Mouse (Mus musculus) frontal cortex, postnatal 14 days (tissue): ENCODE measurements around the gene Fkbp10.
A peak's percentile ranks its signal among the peaks of the same experiment; 100 is the strongest.

Experiments
- DNase-seq, 2 experiments: peaks; one replicate each; pipeline ENCODE4 v3.0.0; 2022; ENCODE audit warnings: low spot score in 2 of 2

Gene Fkbp10

DNA sequence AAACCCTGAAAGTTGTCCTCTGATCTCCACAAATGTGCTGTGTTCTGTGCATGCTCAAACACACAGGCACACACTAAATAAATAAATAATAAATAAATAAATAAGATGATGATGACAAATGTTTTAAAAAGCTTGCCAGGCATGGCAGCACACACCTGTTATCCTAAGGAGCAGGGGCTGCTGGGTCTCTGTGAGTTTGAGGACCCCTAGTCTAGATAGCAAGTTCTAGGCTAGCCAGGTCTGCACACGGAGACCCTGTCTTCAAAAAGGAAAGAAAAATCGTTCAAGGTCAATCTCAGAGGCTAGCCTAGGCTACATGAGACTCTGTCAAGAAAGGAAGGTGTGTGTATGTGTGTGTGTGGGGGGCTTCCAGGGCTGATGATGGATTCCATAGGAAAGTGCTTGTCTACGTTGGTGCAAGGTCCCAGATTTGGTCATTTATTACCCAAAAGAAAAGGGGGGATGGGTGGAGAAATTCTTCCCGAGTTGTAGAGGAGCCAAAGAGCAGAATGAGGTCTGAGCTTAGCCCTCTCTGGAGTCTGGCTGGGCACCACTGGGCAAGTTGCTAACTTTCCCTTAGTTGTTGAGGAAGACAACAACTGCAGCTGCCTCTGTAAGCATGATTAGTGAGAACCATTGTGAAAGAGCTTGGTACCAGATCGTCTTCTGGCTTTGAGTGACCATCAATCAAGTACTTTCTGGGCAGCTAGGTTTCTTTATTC lies 21.0 kb upstream of the Fkbp10 start:
- no peak for DNase-seq

DNA sequence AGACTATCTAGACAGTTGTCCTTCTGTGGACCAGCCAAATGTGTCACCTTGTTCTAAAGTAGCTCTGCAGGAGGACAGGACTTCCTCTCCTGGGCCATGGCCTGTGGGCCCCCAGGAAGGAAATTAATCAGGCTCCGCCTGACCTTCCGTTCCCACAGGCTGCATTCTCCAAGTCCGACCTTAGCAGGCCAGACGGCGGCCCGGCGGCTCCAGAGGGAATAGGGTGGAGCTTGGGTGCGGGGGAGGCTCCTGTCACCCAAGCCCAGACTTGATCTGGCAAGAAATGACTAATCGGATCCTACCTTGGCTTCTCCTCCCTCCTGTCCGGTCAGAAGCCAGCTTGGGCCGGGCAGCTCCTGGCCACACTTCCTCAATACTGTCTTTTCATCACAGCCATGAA lies 20.3 kb upstream of the Fkbp10 start:
- no peak for DNase-seq

DNA sequence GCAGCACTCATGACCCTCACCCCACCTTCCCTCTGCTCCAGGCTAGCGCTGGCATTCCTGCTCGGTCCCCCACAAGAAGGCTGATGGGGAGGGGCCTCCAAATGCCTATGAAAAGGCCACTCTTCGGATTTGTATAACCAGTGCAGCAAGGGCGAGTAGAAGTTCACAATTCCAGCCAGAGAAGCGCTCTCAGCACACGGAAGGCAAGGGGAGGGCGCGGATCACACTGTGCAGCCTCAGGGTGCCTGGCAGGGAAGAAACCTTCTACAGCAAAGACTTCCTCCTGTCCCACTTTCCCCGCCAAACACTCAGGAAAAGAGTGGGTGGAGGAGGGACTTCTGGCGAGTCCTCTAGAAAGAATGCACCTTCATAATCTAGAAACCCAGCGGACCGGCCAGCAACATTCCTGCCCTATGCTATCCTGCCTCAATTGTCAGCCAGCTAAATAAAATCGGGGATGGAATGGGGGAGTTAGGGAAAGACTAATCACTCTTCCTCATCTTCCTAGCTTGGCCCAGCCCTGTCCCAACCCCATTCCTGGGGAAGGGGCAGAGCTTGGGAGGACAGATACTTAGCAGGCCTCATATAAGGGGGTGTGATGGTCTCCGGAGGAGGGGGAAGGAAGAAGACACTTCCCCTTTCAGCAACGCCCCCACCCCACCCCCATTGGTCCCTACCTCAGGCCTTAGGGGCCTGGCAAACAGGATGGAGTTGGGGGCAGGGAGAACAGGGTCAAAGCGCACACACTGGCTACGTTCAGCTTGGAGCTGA lies 19.5 kb upstream of the Fkbp10 start:
- DNase-seq: no peak

DNA sequence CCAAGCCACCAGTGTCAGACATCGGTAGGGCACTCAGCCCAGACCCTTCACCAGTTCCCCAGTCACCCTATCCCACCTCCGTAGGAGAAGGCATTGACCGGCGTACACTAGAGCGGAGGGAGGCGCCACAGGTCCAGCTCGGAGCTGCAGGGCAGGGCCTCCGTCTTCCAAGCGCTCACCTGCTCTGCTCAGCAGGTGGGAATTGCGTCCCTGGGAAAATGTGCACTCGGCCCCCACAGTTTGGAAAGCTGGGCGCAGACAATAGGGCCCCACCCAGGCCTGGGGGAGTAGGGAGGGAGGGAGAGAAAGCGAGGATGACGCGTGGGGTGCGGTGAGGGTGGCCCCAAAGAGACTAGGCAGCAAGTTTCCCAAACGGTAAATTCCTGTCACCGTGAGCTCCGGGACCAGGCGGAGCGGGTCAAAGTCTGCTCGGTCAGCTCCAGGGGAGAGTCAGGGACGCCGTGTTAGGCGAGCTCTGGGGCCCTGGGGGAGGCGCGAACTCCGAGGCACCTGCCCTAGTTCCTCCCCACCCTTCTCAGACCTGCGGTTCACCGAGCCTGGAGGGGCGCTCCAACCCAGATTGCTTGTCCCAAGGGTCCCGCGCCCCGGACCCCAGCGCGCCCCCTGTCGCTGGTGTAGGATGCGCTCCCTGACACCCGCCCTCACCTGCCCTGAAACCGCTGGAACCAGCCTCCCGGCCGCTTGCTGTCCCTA lies 18.5 kb upstream of the Fkbp10 start:
- DNase-seq: no peak

DNA sequence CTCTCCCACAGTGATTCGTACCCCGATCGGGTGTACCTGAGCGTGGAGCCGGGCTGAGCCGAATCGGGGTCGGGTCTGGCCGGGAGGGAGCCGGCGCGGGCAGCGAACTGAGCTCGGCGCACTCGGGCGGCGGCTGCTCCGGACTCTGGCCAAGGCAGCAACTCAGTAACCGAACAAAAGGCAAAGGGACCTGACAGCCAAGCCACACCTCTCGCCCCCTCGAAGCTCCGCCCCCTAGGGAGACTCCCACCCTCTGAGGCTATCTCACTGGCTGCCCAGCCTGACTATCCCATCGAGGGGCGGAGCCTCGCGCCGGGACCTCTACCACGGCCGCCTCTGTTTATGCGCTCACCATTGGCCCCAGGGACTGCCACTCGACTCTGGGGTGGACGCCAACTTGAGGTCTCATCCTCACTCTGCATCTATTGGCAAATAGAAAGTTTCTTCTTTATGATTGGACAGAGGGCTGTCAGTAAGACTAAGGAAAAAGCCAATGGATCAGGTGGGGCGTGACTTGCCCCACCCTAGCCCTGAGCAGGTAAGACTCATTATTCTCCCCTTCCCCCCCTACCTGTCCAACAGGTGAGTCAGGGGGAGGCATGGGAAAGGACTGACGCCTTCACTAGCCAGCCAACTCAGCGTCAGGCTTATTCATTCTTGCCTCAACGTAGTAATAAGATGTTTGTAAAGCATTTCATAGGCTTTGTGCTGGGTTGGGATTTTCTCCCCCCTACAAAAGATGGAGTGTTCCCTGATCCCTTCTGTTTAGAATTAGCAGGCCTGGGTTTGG lies 17.7 kb upstream of the Fkbp10 start, which contains the start of gene Jup:
TSS of gene Jup (minus strand) at position 164 of the 790 bp plus-strand sequence.
- DNase-seq: peak; percentile 99 to 100

DNA sequence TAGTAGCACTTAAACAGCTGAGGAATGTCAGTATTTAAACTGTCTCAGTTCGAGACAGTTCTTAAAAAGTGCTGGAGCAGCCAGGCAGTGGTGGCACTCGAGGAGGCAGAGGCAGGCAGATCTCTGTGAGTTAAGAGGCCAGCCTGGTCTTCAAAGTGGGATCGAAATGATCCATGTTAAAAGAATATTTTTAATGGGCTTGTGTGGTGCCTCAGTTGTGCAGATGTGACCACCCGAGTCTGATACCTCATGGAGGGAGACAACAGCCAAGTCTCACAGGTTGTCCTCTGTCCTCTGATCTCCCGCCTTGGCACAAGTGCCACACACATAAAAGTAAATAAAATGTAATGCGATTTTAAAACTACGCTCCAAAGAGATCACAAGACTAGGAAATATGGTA lies 17.0 kb upstream of the Fkbp10 start:
- DNase-seq: no peak

DNA sequence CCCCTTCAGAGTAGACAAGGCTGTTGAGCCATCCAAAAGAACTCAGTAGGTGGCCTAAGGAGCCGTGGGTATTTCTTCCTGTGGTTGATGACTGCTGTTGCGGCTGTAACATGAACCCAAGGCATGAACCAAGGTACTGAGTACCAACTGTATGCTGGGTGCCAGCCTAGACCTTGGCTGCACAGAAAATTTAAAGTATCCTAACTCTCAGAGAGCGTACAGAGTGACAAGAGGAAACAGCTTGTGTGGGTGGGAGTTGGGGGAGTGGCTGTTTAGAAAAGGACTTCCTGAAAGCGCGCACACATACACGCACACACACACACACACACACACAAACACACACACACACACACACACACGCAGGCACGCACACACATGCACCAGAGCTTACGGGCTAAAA lies 16.2 kb upstream of the Fkbp10 start:
- DNase-seq: no peak

DNA sequence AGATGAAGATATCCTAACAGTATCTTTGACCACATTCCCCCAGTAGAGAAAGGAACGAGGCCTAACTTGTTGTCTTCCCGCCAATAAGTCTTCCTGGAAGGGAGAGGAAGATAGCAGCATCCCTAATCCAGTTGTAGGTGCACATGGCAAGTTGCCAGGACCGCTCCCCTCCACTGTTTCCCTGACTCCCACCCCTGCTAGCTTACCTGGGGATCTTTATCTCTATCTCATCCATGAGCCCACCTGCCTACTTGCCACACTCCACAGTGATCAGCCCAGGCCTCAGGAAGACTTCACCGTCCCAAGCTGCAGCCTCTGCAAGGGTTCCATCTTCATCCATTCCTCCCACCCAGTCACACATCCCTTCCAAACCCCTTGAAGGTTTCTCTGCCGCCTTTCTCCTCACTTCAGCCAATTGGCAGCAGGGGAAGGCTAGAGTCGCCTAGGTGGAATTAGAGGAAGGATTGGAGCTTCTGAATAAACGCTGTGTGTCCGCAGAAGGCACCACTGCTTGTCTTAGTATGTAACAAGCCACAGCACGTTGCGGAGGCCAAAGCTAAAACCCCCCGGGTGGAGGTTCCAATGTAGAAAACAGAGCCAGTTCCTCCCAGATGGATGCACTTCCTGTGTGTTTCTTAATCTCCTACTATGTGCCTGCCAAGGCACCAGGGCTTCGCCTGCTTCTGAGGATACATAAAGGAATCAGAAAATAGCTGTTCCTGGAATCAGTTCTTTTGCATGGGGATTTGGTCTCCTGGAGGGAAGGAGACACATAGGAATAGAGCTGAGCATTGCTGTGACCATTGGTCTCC lies 15.6 kb upstream of the Fkbp10 start:
- DNase-seq: no peak

DNA sequence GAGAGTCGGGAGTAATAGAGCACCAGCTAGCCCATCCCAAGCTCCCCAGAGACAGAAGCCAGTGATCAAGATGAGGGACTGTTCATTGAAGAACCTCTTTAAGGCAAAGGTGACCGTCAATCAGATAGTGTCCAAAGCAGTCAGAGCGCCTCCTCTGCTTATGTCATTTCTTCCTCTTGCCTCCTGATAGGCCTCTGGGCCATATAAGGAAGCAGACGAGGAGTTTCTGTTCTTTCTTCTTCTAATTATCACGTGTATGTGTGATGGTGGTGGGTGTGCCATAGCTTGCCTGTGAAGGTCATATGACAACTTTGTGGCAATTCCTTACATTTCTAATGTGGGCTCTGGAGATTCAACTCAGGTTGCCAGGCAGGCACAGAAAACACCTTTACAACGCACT lies 14.7 kb upstream of the Fkbp10 start:
- no peak for DNase-seq

DNA sequence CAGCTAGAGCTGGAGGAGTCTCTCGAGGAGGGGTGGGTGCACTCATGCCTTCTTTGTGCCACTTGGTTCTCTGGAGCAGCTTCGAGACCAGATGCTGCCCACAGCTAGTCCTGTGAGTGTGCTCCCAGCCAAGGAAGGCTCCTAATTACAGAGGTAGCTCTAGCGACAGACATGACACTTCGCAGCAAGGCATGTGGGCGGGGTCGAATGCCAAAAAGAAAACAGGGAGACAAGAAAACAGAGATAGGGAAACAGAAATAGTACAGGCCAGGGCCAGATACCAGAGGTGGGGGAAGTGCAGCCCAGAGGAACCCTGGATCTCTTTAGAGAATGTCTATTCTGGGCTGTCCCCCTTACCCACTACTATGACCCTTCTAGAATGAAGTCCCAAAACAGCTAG lies 13.3 kb upstream of the Fkbp10 start:
- DNase-seq: no peak

DNA sequence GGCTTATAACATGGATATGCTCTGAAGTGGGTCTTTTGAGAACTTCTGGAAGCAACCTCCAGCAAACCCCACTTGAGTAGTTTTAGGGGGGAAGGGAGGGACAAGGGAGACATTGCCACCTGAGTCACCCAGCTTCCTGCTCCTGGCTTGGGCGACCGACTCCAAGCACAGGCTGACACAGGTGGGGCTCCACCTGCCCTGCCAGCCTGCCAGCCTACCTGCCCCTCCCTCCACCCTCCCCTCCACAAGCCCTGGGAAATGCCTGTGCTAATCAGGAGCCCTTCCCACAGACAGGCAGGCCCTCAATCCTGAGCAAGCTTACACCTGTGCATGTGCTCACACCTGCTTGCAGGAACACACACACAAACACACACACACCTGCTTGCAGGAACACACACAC lies 12.8 kb upstream of the Fkbp10 start:
- no peak for DNase-seq

DNA sequence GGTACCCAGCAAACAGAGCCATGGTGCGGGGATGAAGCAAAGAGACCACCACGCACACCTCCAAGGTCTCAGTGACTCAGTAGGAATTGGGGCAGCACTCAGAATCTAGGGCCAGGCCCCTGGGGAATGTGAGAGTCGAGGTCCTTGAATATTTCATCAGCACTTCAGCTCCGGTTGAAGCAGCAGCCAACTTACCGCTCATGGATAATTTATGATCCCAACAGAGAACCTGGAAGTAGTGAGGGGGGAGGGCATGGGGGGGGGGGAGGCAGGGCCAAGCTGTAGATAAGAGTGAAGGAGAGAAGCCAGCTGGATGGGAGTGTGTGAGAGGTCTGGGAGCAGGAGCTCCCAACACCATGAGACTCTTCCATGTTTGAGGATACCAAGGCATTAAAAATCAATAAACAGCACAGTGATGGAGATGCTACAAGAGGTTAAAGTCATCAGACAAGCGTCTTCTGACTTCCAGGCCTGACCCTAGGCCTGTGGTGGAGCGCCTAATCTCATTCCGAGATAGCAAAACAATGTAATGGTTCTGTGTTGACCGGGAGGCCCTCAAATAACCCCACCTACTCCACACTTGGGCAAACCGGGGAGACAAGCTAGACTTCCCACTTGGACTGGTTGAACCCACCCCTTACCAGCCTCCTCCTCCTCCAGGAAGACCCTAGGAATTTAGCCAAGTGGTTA lies 11.9 kb upstream of the Fkbp10 start:
- no peak for DNase-seq

DNA sequence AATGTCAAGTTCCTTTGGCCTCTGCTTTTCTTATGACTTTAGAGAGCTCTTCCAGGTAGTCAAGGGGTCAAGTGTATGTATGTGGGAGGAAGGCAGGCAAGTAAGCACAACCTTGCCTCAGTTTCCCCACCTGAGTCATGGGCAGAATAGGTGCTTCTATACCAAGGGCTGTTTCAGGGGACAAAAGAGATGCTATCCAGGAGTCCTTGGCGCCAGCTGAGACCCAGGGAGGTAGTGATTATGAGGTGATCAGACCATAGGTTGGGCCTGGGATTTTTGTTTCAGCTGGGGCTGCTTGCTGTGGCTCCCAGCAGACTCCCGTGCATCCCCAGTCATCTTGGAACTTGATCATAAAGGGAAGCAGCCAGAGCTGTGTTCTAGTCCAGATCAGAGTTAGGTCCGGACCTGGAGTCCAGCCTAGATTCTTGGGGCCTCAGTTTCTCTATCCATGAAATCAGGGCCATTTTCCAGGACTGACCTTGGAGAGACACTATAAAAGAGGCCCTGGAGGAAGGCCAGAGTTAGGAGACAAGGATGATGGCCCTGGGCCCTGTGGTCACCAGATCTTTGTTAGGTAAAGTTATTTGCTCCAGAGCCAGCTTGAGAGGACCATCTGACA lies 10.9 kb upstream of the Fkbp10 start:
- DNase-seq: no peak

DNA sequence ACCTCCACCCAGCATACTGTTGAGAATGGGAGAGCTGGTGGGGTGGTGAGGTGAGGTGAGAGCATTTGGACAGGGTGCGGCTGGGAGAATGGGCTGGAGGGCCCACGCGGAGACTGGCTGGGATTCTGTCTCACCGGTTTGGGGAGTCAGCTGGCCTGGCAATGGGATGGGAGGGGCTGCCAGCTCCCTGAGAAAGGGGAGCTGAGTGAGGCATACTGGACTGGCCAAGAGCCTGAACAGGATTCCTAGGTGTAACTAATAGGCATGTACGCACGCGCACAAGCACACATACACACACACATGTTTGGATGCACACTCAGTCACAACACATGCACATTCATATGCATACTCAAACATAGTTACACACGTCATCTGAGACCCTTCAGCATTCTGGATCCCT lies 9.2 kb upstream of the Fkbp10 start:
- no peak for DNase-seq

DNA sequence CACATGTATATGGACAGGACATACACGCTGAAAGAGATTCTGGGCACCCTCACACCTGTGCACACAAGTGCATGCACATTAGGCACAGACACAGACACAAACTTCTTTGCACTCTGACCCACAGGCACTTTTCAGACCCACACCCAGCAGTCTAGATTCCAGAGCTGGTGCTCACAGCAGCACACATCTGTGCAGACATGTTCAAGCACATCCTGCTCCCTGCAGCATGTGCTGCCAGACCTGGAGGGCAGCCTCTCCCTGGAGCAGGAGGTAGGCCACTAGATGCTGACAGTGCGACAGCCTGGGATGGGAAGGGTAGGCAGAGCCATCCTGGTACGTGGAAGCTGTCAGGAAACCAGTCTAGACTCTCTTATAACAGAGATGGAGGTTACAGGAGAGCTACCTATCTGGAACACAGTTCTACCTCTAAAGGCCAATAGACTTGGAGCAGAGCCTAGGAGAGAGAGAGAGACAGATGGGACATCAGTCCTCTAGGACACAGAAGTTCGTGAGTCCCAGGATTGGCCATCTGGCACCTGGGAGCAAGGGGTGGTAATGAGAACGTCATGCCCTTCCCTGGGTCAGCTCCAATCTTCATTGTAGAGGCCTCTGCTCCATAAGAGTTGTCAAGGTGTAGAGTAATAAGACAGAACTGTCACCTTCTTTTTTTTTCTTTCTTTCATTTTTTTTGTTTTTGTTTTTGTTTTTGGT lies 8.3 kb upstream of the Fkbp10 start:
- DNase-seq: no peak

DNA sequence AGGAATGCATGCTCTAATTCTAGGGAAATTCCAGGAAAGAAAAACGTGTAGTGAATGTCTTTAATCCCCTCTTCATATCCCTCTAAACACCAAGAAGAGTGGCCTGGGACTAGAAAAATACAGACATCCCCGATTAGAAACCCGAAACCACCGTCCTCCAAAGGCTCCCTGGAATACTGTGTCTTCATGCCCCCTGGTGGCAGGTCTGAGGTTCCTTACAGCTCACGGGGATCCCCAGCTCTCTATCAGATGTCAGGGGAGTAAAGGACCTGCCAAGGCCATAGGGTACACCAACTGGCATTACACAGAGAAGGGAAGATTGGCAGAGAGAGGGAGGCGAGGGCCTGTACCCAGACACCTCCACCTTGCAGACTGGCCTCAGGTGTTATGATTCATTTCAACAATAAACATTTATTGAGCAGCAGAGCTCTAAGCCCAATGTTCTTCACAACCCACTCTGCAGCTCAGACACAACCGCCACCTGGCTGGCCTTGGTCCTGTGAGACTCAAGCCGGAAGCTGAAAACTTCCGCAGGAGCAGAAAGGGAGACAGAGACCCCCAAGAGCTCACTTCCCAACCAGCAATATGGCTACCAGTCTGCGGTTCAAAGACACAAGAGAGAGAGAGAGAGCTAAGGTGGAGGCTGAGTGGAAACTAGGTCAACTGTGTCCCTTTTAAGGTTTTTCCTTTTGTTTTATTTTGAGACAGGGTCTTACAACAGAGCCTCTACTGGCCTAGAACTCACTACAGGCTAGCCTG lies 7.2 kb upstream of the Fkbp10 start:
- DNase-seq: peak in 1 of 2 experiments; percentile 57

DNA sequence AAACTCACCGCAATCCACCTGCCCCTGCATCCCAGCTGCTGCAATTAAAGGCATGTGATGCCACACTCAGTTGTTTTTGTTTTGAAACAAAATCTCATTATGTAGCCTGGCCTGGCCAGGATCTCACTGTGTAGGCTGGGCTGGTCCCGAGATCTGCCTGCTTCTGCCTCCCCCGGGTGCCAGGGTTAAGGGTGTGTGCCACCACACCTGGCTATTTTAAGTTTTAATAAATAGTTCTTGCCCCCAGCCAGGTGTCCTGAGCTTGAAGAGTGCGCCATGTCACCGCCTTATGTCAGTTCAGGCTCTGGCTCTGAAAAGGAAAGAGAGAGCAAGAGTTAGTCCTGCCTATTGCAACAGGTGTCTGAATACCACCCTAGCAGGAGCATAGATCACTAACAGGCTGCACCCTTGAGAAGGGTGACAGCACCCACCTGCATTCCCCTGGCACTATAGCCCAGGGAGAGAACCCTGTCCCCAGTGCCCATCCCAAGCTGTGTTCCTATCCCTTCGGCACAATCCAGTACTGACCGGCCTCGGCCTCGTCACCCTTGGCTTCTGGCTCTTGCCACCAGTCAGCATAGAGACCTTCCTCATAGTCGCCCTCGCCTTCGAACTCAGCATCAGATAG lies 6.5 kb upstream of the Fkbp10 start:
- no peak for DNase-seq

DNA sequence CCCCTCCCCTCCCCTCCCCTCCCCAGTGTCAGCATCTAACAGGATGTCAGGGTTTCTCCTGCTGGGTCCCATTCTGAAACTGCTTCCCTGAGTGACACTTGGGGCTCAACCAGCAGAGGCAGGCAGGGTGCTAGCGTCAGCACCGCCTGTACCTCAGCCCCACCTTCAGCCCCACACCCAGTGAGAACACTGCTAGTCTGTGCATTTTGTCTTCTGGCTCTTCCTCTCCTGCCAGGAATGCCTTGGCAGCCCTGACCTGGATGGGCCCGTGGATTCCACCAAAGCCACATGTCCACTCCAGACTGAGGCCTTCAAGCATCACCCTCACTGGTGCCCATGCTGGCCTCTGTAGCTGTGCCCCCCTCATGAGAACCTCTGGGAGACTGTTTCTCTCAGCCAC lies 5.8 kb upstream of the Fkbp10 start:
- DNase-seq: no peak
